Mouse (Mus musculus) stomach, embryonic 16.5 days (tissue): ENCODE measurements at regions not wholly inside any gene's neighbourhood (a gene's known extent, or its start where the extent isn't known, plus 50 kb on each side); places are given as distances from the start of the nearest gene placed in this dataset.

ENCODE experiments used
- ATAC-seq: fragments of 200-750 bp; cut with Nextera tagmentation; 2 replicates; pipeline ENCODE4 v1.8.0; 2017; ENCODE audit warnings: moderate number of reproducible peaks, moderate TSS enrichment; ENCODE audit not compliant: insufficient read depth, low FRiP score
- H3K27ac ChIP-seq: fragments of 300-500 bp; sonication (generic); 2 replicates; pipeline ENCODE4 v1.5.1; 2014; ENCODE audit warnings: low read length
- H3K27me3 ChIP-seq: fragments of 300-500 bp; sonication (generic); 2 replicates; pipeline ENCODE4 v1.6.1; 2014; ENCODE audit warnings: low read length, control low read depth, mixed read lengths; ENCODE audit not compliant: control insufficient read depth, insufficient read depth
- H3K36me3 ChIP-seq: fragments of 300-500 bp; sonication (generic); 2 replicates; pipeline ENCODE4 v1.6.1; 2014; ENCODE audit warnings: low read length; ENCODE audit not compliant: control insufficient read depth, insufficient read depth
- H3K4me1 ChIP-seq: fragments of 300-500 bp; sonication (generic); 2 replicates; pipeline ENCODE4 v1.6.1; 2014; ENCODE audit warnings: low read length, control low read depth, mixed read lengths; ENCODE audit not compliant: control insufficient read depth, insufficient read depth
- H3K4me2 ChIP-seq: fragments of 300-500 bp; sonication (generic); 2 replicates; pipeline ENCODE4 v1.6.1; 2014; ENCODE audit warnings: low read depth, low read length, mixed read lengths
- H3K4me3 ChIP-seq: fragments of 300-500 bp; sonication (generic); replicated peaks from 2 replicates; pipeline ENCODE4 v1.5.1; 2014; ENCODE audit warnings: mild to moderate bottlenecking, low read length
- H3K9ac ChIP-seq: fragments of 300-500 bp; sonication (generic); 2 replicates; pipeline ENCODE4 v1.6.1; 2014; ENCODE audit warnings: low read length
- H3K9me3 ChIP-seq: fragments of 300-500 bp; sonication (generic); replicated peaks from 2 replicates; pipeline ENCODE4 v1.6.1; 2016; ENCODE audit warnings: low read length, control low read depth; ENCODE audit not compliant: control insufficient read depth
- WGBS: fragments of 180-500 bp; shearing (Covaris S2); extraction: QIAGEN DNeasy Blood & Tissue Kit; methylation state at CpG from one replicate; pipeline ENCODE4 v1.1.7; 2014; 5-methylcytosine and 5-hydroxymethylcytosine counted together

DNA sequence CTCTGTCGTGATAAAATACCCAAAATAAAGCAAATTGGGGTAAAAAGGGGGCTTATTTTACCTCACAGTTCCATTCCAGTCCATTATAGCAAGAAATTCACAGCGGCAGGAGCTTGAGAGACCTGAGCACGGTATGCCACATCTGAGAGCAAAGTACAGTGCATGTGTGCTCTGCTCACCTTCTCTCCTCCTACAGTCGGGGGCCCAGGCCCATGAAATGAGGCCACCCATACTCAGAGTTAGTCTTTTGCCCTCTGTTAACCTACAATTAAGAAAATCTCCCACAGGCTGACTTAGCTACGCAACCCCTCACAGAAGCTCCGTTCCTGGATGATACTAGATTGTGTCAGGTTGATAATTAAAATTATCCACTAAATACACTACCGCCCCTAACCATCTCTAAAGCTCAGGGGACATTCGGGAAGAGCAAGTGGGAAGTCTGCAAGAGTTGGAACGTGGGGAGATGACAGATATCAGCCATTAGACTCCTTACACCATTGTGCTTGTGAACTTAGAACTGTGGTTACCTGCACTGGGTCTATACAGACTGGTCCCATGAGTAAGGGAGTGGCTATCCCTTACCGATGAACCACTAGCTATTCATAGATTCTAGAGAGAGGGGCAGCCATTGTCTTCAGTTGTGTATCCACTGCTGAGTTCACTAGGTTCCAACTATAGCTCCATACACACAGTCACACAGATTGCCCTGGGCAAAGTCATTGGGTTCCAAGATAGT lies 139.3 kb upstream of the Il12b start:
- no peaks in the 10 kb centered on the region for H3K9me3 ChIP-seq
- no peak overlapping the region for H3K4me2 ChIP-seq
- no peak overlapping the region for H3K27ac ChIP-seq
- H3K27me3 ChIP-seq, result no peaks in the 10 kb centered on the region
- H3K4me1 ChIP-seq, result no peaks in the 10 kb centered on the region
- no peak for ATAC-seq
- WGBS, result 82% methylated on average over 10 of the region's 10 CpGs
- H3K36me3 ChIP-seq, result no peaks in the 10 kb centered on the region
- no peak overlapping the region for H3K4me3 ChIP-seq
- no peak overlapping the region for H3K9ac ChIP-seq

DNA sequence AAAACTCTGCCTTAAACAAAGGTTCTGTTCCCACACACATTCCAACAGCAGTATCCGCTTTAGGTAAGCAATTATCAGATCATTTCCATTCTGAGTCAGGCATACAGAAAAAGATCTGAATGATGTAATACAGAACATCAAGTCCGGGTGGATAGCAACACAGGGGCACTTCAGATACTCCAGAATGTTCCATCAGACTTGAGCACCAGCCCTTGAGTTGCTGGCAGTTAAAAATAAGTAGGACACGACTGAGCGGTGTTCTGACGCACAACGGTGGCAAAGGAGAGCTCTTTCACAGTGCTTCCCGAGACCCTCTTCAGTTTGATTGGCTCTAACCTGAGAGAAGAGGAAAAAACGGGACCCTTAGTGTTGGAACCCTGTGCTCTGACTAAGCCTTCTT lies 138.2 kb upstream of the Il12b start:
- 74% methylated on average over 8 of the region's 8 CpGs for WGBS
- Histone ChIP-seq H3K4me2 (no peak overlapping the region), H3K36me3 (no peaks in the 10 kb centered on the region), H3K9ac (no peak overlapping the region), H3K27ac (no peak overlapping the region), H3K4me3 (no peak overlapping the region), H3K4me1 (no peaks in the 10 kb centered on the region), H3K9me3 (no peaks in the 10 kb centered on the region), H3K27me3 (no peaks in the 10 kb centered on the region)
- no peak for ATAC-seq

DNA sequence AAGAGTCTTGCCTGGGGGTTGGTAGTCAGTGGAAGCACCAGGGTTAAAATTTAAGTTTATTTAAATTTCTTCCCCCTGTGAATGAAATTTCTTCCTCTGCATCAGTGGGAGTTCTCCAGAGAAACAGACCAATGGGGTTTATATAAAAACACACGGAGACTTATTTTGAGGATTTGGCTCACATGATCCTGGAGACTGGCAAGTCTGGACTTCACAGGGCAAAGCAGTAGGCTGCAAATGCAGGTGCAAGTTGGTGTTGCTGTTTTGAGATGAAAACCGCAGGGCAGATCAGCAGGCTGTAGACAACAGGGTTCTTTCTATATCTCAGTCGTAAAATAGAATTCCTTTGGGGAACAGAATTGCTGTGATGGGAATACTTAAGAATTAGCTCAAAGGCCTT lies 137.3 kb upstream of the Il12b start:
- no peak for ATAC-seq
- H3K4me3 ChIP-seq, result no peak overlapping the region
- H3K27ac ChIP-seq, result no peak overlapping the region
- no peak overlapping the region for H3K4me2 ChIP-seq
- H3K36me3 ChIP-seq, result no peaks in the 10 kb centered on the region
- no peaks in the 10 kb centered on the region for H3K27me3 ChIP-seq
- WGBS, result 84% methylated on average over 3 of the region's 3 CpGs
- no peaks in the 10 kb centered on the region for H3K9me3 ChIP-seq
- H3K9ac ChIP-seq, result no peak overlapping the region
- no peaks in the 10 kb centered on the region for H3K4me1 ChIP-seq

- no peak overlapping the region for H3K27ac ChIP-seq
- no peaks in the 10 kb centered on the region for H3K9me3 ChIP-seq
- no peaks in the 10 kb centered on the region for H3K27me3 ChIP-seq
- H3K9ac ChIP-seq, result no peak overlapping the region
- no peak for ATAC-seq
- H3K4me2 ChIP-seq, result no peak overlapping the region
- no peaks in the 10 kb centered on the region for H3K36me3 ChIP-seq
- no peak overlapping the region for H3K4me3 ChIP-seq
- H3K4me1 ChIP-seq, result no peaks in the 10 kb centered on the region
Measured at GRCm38 (mm10) chr11:44272268-44272667, 127.6 kb upstream of the Il12b start.

GRCm38 (mm10) chr11:44278521-44279208 lies 121.2 kb upstream of the Il12b start:
- no peak for ATAC-seq
- no peak overlapping the region for H3K4me2 ChIP-seq
- WGBS, result 58% methylated on average over 7 of the region's 7 CpGs
- H3K36me3 ChIP-seq, result no peaks in the 10 kb centered on the region
- no peak overlapping the region for H3K9ac ChIP-seq
- H3K27me3 ChIP-seq, result no peaks in the 10 kb centered on the region
- H3K27ac ChIP-seq, result no peak overlapping the region
- no peaks in the 10 kb centered on the region for H3K9me3 ChIP-seq
- no peak overlapping the region for H3K4me3 ChIP-seq
- H3K4me1 ChIP-seq, result no peaks in the 10 kb centered on the region

DNA sequence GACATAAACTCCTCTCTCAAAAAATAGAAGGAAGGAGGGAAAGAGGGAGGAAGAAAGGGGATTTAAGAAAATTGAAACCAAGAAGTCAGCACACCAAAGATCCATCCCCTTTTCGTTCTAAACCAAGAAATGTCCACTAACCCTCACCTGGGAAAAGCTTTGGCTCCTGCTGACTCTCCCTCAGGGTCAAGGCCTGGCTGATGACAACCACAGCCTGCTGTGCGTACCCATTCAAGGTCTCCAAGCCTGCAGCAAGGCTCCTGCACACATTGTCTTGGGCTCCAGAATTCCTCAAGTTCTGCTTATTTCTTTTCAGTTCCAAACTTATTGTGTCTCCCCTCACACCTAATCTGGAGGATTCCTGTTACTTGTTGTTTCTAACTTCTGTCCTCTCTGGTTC lies 113.9 kb upstream of the Il12b start:
- no peaks in the 10 kb centered on the region for H3K9me3 ChIP-seq
- no peaks in the 10 kb centered on the region for H3K4me1 ChIP-seq
- H3K9ac ChIP-seq, result no peak overlapping the region
- no peaks in the 10 kb centered on the region for H3K36me3 ChIP-seq
- no peak overlapping the region for H3K4me3 ChIP-seq
- no peak overlapping the region for H3K4me2 ChIP-seq
- WGBS, result 84% methylated on average over 2 of the region's 2 CpGs
- no peaks in the 10 kb centered on the region for H3K27me3 ChIP-seq
- ATAC-seq, result no peak
- no peak overlapping the region for H3K27ac ChIP-seq

- Histone ChIP-seq H3K9me3 (no peaks in the 10 kb centered on the region), H3K27ac (no peak overlapping the region), H3K36me3 (no peaks in the 10 kb centered on the region), H3K27me3 (no peaks in the 10 kb centered on the region), H3K4me2 (no peak overlapping the region), H3K4me1 (no peaks in the 10 kb centered on the region), H3K4me3 (no peak overlapping the region), H3K9ac (no peak overlapping the region)
- no peak for ATAC-seq
- 78% methylated on average over 1 of the region's 1 CpGs for WGBS
Measured at GRCm38 (mm10) chr11:44288825-44289224, 111.0 kb upstream of the Il12b start.

DNA sequence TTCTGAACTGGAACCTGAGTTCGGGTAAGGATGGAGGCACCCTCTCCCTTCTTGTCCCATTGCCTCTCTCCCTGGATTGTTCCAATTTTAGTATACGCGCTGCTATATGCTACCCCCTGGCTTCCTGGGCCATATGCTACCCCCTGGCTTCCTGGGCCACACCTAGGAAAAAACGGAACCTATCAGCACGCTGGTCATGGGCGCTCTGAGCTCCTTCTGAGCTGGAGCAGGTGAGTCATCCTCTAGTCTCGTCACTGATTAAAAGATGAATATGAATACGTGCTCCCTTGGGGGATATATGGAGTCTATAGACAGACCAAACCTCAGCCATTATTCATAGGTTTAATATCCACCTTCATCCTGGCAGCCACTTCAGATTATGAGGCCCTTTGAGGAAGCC lies 96.1 kb upstream of the Il12b start:
- Histone ChIP-seq H3K9me3 (no peaks in the 10 kb centered on the region), H3K9ac (no peak overlapping the region), H3K27me3 (no peaks in the 10 kb centered on the region), H3K4me3 (no peak overlapping the region), H3K4me1 (no peaks in the 10 kb centered on the region), H3K27ac (no peak overlapping the region), H3K36me3 (no peaks in the 10 kb centered on the region), H3K4me2 (no peak overlapping the region)
- no peak for ATAC-seq
- whole genome bisulfite sequencing, result 77% methylated on average over 8 of the region's 8 CpGs

DNA sequence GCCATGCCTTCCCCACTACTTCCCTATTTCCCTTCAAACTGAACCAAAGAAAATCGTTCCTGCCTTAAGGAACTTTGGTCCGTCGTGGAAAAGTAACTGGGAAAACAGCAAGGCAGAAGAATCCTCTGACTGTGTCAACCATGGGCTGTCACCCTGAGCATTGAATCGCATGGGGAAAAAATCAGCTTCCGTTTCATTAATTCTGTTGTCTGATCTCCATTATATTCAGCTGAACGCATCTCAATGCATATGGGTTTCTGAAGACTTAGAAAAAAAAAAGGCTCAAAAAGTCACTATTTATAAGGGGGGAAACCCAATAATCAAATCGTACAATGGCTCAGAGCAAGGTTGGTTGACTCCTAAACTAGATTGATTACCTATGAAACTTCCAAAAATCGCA lies 83.8 kb upstream of the Il12b start:
- Histone ChIP-seq H3K27ac (no peak overlapping the region), H3K9ac (no peak overlapping the region), H3K9me3 (no peaks in the 10 kb centered on the region), H3K4me2 (no peak overlapping the region), H3K4me3 (no peak overlapping the region), H3K4me1 (no peaks in the 10 kb centered on the region), H3K27me3 (no peaks in the 10 kb centered on the region), H3K36me3 (no peaks in the 10 kb centered on the region)
- no peak for ATAC-seq
- 82% methylated on average over 8 of the region's 8 CpGs for WGBS
